Mouse (Mus musculus) stomach, postnatal 0 days (tissue): ENCODE data around the gene Gm44511. TPM values are rescaled to one million over a fixed set of nuclear protein-coding genes. Genes with fewer than 3 reads are reported as not detected.
"Not testable (repeated sequence)": the region's sequence is repeated elsewhere in the genome, so short reads cannot be mapped to it uniquely, and the experiment has no call there.

Source experiments
- ATAC-seq: fragments of 200-750 bp; cut with Nextera tagmentation; 2 replicates; pipeline ENCODE4 v1.8.0; 2017; ENCODE audit not compliant: low FRiP score, low TSS enrichment
- DNase-seq: peaks from one replicate; pipeline ENCODE4 v3.0.0-alpha.2; 2016; ENCODE audit warnings: low spot score
- H3K27ac ChIP-seq: fragments of 300-500 bp; sonication (generic); replicated peaks from 2 replicates; pipeline ENCODE4 v1.5.1; 2014; ENCODE audit warnings: mild to moderate bottlenecking, control low read depth
- H3K27me3 ChIP-seq: fragments of 300-500 bp; sonication (generic); 2 replicates; pipeline ENCODE4 v1.6.1; 2014; ENCODE audit warnings: low read length; ENCODE audit not compliant: control insufficient read depth, insufficient read depth
- H3K36me3 ChIP-seq: fragments of 300-500 bp; sonication (generic); 2 replicates; pipeline ENCODE4 v1.6.1; 2014; ENCODE audit warnings: low read length, mixed read lengths; ENCODE audit not compliant: control insufficient read depth, insufficient read depth
- H3K4me1 ChIP-seq: fragments of 300-500 bp; sonication (generic); replicated peaks from 2 replicates; pipeline ENCODE4 v1.6.1; 2014; ENCODE audit warnings: antibody characterized with exemption; ENCODE audit not compliant: control insufficient read depth, insufficient read depth
- H3K4me2 ChIP-seq: fragments of 300-500 bp; sonication (generic); replicated peaks from 2 replicates; pipeline ENCODE4 v1.6.1; 2014; ENCODE audit warnings: low read depth, mild to moderate bottlenecking, control low read depth, moderate library complexity
- H3K4me3 ChIP-seq: fragments of 300-500 bp; sonication (generic); 2 replicates; pipeline ENCODE4 v1.5.1; 2014; ENCODE audit warnings: low read depth, low read length, control low read depth
- H3K9ac ChIP-seq: fragments of 300-500 bp; sonication (generic); 2 replicates; pipeline ENCODE4 v1.6.1; 2014; ENCODE audit warnings: mild to moderate bottlenecking, low read length, control low read depth, mixed read lengths
- H3K9me3 ChIP-seq: fragments of 300-500 bp; sonication (generic); 2 replicates; pipeline ENCODE4 v1.6.1; 2016; ENCODE audit warnings: low read length; ENCODE audit not compliant: control insufficient read depth
- CTCF ChIP-seq: IDR thresholded peaks from 2 replicates; pipeline ENCODE4 v1.5.1; 2016; ENCODE audit warnings: antibody characterized with exemption, low read depth, mild to moderate bottlenecking, moderate library complexity
- EP300 ChIP-seq: optimal IDR thresholded peaks from 2 replicates; pipeline ENCODE3; 2016; ENCODE audit warnings: antibody characterized with exemption
- WGBS: fragments of 180-500 bp; shearing (Covaris S2); extraction: QIAGEN DNeasy Blood & Tissue Kit; methylation state at CpG from one replicate; pipeline ENCODE4 v1.1.7; 2014; 5-methylcytosine and 5-hydroxymethylcytosine counted together
- polyA plus RNA-seq: library from polyadenylated mRNA; unstranded; fragments of >200 nt; fragmentation: Nextera tagmentation; extraction: Ambion mirVana; gene quantifications from 2 replicates; pipeline ENCODE4 v1.2.1, GENCODE M21; 2015

The Gm44511 gene
- polyA plus RNA-seq, 1 experiment from 2014 or later, result not detected

- Histone ChIP-seq H3K9me3 (no peaks in the 10 kb centered on the region), H3K4me3 (peak overlapping the region; percentile 61), H3K36me3 (no peaks in the 10 kb centered on the region), H3K4me2 (peak overlapping the region; percentile 48), H3K4me1 (no peaks in the 10 kb centered on the region), H3K27ac (0 out of 2 replicates have a peak overlapping the region, but pooled peaks have one; percentile 92), H3K27me3 (no peaks in the 10 kb centered on the region), H3K9ac (peak overlapping the region; percentile 67; the same call in 1 of the 2 replicates)
- 11% methylated on average over 7 of the region's 7 CpGs for whole genome bisulfite sequencing
- TF ChIP-seq EP300 (no peak), CTCF (0 out of 2 replicates have a peak, but pooled peaks have one; percentile 0)
- no peak for ATAC-seq
- no peak for DNase-seq
Observed at GRCm38 (mm10) chr6:128799896-128800270, 26.2 kb downstream of the Gm44511 start.

- peak; percentile 94 for DNase-seq
- H3K4me1 ChIP-seq, H3K27me3 ChIP-seq, H3K9me3 ChIP-seq, H3K36me3 ChIP-seq: not testable (repeated sequence)
- ATAC-seq, result peak; percentile 78
- H3K9ac ChIP-seq, result peak overlapping the region; percentile 67
- under 1% methylated on average over 46 of the region's 49 CpGs for WGBS
- H3K27ac ChIP-seq, result peak overlapping the region; percentile 92
- peak overlapping the region; percentile 61 for H3K4me3 ChIP-seq
- H3K4me2 ChIP-seq, result peak overlapping the region; percentile 48
- TF ChIP-seq CTCF, result peak; percentile 82
Observed at GRCm38 (mm10) chr6:128799144-128799895, 26.8 kb downstream of the Gm44511 start.

- H3K9me3 ChIP-seq, H3K36me3 ChIP-seq, H3K27me3 ChIP-seq, H3K4me1 ChIP-seq: not testable (repeated sequence)
- peak; percentile 80 for DNase-seq
- peak overlapping the region; percentile 47 for H3K4me2 ChIP-seq
- under 1% methylated on average over 20 of the region's 20 CpGs for WGBS
- peak overlapping the region; percentile 92 for H3K27ac ChIP-seq
- peak overlapping the region; percentile 61 for H3K4me3 ChIP-seq
- H3K9ac ChIP-seq, result peak overlapping the region; percentile 66
- peak; percentile 39 for ATAC-seq
Observed at GRCm38 (mm10) chr6:128798772-128799143, 27.4 kb downstream of the Gm44511 start.

- Histone ChIP-seq H3K4me1 (no peaks in the 10 kb centered on the region), H3K4me3 (peak overlapping the region; percentile 61), H3K9me3 (no peaks in the 10 kb centered on the region), H3K27ac (peak overlapping the region; percentile 8), H3K9ac (no peak overlapping the region), H3K4me2 (peak overlapping the region; percentile 9), H3K27me3 (no peaks in the 10 kb centered on the region), H3K36me3 (no peaks in the 10 kb centered on the region)
- ATAC-seq, result no peak
- TF ChIP-seq EP300, result no peak
- no peak for TF ChIP-seq CTCF
- 20% methylated on average over 15 of the region's 15 CpGs for WGBS
- peak; percentile 50 for DNase-seq
Observed at GRCm38 (mm10) chr6:128797936-128798771, 28.0 kb downstream of the Gm44511 start.

- H3K4me1 ChIP-seq, result no peaks in the 10 kb centered on the region
- H3K4me3 ChIP-seq, result no peak overlapping the region
Observed at GRCm38 (mm10) chr6:128797185-128797905, 28.8 kb downstream of the Gm44511 start.

More at GRCm38 (mm10) chr6:128797185-128797905, 28.8 kb downstream of the Gm44511 start:
- Histone ChIP-seq H3K9me3 (no peaks in the 10 kb centered on the region), H3K9ac (no peak overlapping the region), H3K27me3 (no peaks in the 10 kb centered on the region), H3K27ac (peak overlapping the region; percentile 8; the same call in 1 of the 2 replicates), H3K36me3 (no peaks in the 10 kb centered on the region), H3K4me2 (no peak overlapping the region)
- 73% methylated on average over 12 of the region's 12 CpGs for WGBS
- TF ChIP-seq CTCF, result no peak
- no peak for TF ChIP-seq EP300
- ATAC-seq (no peak), DNase-seq (no peak)
